Mouse (Mus musculus) heart, postnatal 0 days (tissue): Measurements from ENCODE around the gene Babam1. TPM values are rescaled to one million over a fixed set of nuclear protein-coding genes. Genes with fewer than 3 reads are reported as not detected.

Source experiments
- ATAC-seq: fragments of 200-750 bp; cut with Nextera tagmentation; 2 replicates; pipeline ENCODE4 v1.8.0; 2017; ENCODE audit warnings: low read depth, moderate number of reproducible peaks, moderate library complexity; ENCODE audit not compliant: insufficient read depth
- DNase-seq: peaks from one replicate; pipeline ENCODE4 v3.0.0-alpha.2; 2016; ENCODE audit warnings: low spot score
- H3K27ac ChIP-seq: fragments of 300-500 bp; sonication (generic); 2 replicates; pipeline ENCODE4 v1.5.1; 2014; ENCODE audit warnings: low read depth, mild to moderate bottlenecking
- H3K27me3 ChIP-seq: fragments of 300-500 bp; sonication (generic); 2 replicates; pipeline ENCODE4 v1.6.1; 2014; ENCODE audit warnings: low read length, mixed read lengths; ENCODE audit not compliant: control insufficient read depth, insufficient read depth
- H3K36me3 ChIP-seq: fragments of 300-500 bp; sonication (generic); replicated peaks from 2 replicates; pipeline ENCODE4 v1.6.1; 2014; ENCODE audit warnings: low read length, mixed read lengths; ENCODE audit not compliant: control insufficient read depth, insufficient read depth
- H3K4me1 ChIP-seq: fragments of 300-500 bp; sonication (generic); 2 replicates; pipeline ENCODE4 v1.6.1; 2014; ENCODE audit warnings: antibody characterized with exemption; ENCODE audit not compliant: control insufficient read depth, insufficient read depth
- H3K4me2 ChIP-seq: fragments of 300-500 bp; sonication (generic); 2 replicates; pipeline ENCODE4 v1.6.1; 2014; ENCODE audit warnings: low read depth, mild to moderate bottlenecking, low read length, moderate library complexity
- H3K4me3 ChIP-seq: fragments of 300-500 bp; sonication (generic); 2 replicates; pipeline ENCODE4 v1.5.1; 2014; ENCODE audit warnings: low read depth, low read length
- H3K9ac ChIP-seq: fragments of 300-500 bp; sonication (generic); replicated peaks from 2 replicates; pipeline ENCODE4 v1.6.1; 2014; ENCODE audit warnings: low read depth, low read length, mixed read lengths
- H3K9me3 ChIP-seq: fragments of 300-500 bp; sonication (generic); replicated peaks from 2 replicates; pipeline ENCODE4 v1.6.1; 2016; ENCODE audit warnings: low read length; ENCODE audit not compliant: control insufficient read depth
- CTCF ChIP-seq: IDR thresholded peaks from 2 replicates; pipeline ENCODE4 v1.5.1; 2016; ENCODE audit warnings: antibody characterized with exemption, control low read depth, low read depth
- EP300 ChIP-seq: IDR thresholded peaks from 2 replicates; pipeline ENCODE4 v1.6.1; 2016; ENCODE audit warnings: antibody characterized with exemption, low read depth
- WGBS: fragments of 180-500 bp; shearing (Covaris S2); extraction: QIAGEN DNeasy Blood & Tissue Kit; methylation state at CpG from one replicate; pipeline ENCODE4 v1.1.7; 2014; 5-methylcytosine and 5-hydroxymethylcytosine counted together
- polyA plus RNA-seq: library from polyadenylated mRNA; unstranded; fragments of >200 nt; fragmentation: Nextera tagmentation; extraction: Ambion mirVana; gene quantifications from 2 replicates; pipeline ENCODE4 v1.2.1, GENCODE M21; 2015
- total RNA-seq: library from RNA; depleted of rRNA; stranded (reverse); fragments of >200 nt; gene quantifications from 2 replicates; pipeline ENCODE4 v1.2.3, GENCODE M21; 2014; ENCODE audit warnings: low replicate concordance

Gene Babam1
- total and polyA plus RNA-seq, 2 experiments from 2014 or later: 60.2 to 99.2 TPM

DNA sequence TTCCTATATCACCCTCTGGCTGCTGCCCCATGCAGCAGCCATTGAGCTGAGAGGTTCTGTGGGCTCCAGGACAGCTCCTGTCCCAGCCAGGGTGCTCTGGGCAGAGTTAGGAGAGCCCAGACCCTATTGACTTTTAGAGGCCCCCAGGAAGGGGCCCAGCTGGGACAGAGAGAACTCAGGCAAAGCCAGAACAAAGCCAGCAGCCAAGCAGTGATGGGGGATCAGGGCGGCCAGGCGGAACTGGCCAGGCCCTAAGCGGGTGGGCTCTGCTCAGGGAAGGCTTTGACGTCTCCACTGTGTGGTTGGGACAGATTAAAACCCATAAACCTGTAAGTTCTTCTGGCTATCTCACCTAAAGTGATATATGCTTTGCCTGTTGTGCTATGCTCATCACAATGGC, 17.7 kb upstream of the Babam1 start:
- Histone ChIP-seq H3K27me3 (no peaks in the 10 kb centered on the region), H3K4me2 (peak overlapping the region; percentile 100; the same call in 1 of the 2 replicates), H3K9me3 (no peaks in the 10 kb centered on the region), H3K4me1 (peaks cover 29% of the 10 kb centered on the region), H3K4me3 (no peak overlapping the region), H3K36me3 (peaks cover 29% of the 10 kb centered on the region), H3K9ac (peak overlapping the region; percentile 80), H3K27ac (no peak overlapping the region)
- DNase-seq (no peak), ATAC-seq (no peak)
- WGBS: 80% methylated on average over 4 of the region's 4 CpGs
- TF ChIP-seq CTCF (no peak), EP300 (no peak)

DNA sequence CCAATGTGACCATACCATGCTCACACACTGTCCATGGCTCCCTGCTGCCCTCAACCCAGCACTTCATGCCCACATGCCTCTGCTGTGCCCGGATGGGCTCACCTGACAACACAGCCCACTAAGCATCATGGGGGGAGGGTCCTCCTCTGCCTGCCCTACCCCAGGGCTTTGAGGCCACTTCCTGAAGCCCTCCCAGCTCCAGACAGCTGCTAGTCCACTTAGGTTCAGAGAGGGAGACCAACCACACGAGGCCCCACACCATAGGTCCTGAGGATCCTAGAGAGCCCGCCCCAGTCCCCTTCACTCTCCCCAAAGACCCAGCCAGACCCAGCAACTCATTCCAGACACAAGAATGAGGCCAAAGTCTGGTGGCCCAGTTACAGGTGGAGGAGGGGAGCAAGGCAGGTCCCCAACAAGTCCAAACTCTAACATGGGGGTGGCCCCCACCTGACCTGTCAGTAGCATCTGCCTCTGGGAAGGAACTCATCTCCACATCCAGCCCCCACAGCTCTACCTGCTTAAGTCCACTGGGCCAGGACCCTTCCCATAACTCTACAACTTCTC, 17.1 kb upstream of the Babam1 start:
- Histone ChIP-seq H3K9me3 (no peaks in the 10 kb centered on the region), H3K36me3 (peaks cover 23% of the 10 kb centered on the region), H3K4me2 (peak overlapping the region; percentile 100), H3K4me1 (peaks cover 29% of the 10 kb centered on the region), H3K27ac (peak overlapping the region; percentile 47; the same call in 1 of the 2 replicates), H3K9ac (peak overlapping the region; percentile 80), H3K27me3 (no peaks in the 10 kb centered on the region), H3K4me3 (peak overlapping the region; percentile 93)
- DNase-seq (no peak), ATAC-seq (no peak)
- WGBS: 64% methylated on average over 3 of the region's 3 CpGs
- TF ChIP-seq EP300 (no peak), CTCF (no peak)

GRCm38 (mm10) chr8:71380178-71381171, 16.2 kb upstream of the Babam1 start:
- no peak for ATAC-seq
- no peak for TF ChIP-seq EP300
- no peak for TF ChIP-seq CTCF
- Histone ChIP-seq H3K9me3 (no peaks in the 10 kb centered on the region), H3K27me3 (no peaks in the 10 kb centered on the region), H3K4me1 (peaks cover 29% of the 10 kb centered on the region), H3K27ac (peak overlapping the region; percentile 90), H3K4me2 (peak overlapping the region; percentile 100), H3K36me3 (peaks cover 14% of the 10 kb centered on the region), H3K9ac (peak overlapping the region; percentile 80), H3K4me3 (peak overlapping the region; percentile 93)
- WGBS: 2% methylated on average over 72 of the region's 72 CpGs
- no peak for DNase-seq

- Histone ChIP-seq H3K4me3 (peak within 1 kb of the TSS; percentile 93), H3K4me2 (peak within 1 kb of the TSS; percentile 100), H3K4me1 (peaks cover 19% of the 10 kb centered on the region), H3K9me3 (no peaks in the 10 kb centered on the region), H3K27ac (peak within 1 kb of the TSS; percentile 90), H3K9ac (peak within 1 kb of the TSS; percentile 80), H3K27me3 (no peaks in the 10 kb centered on the region), H3K36me3 (peaks cover 9% of the 10 kb centered on the region; the same call in 1 of the 2 replicates)
- DNase-seq (no peak), ATAC-seq (peak; percentile 54)
- TF ChIP-seq CTCF (no peak), EP300 (0 out of 2 replicates have a peak, but pooled peaks have one; percentile 14)
- under 1% methylated on average over 57 of the region's 89 CpGs for WGBS
Observed at GRCm38 (mm10) chr8:71381421-71381970, 15.2 kb upstream of the Babam1 start, which contains the start of gene Nr2f6. TSS of gene Nr2f6 (minus strand) at chr8:71381960.
